Mouse (Mus musculus) lung, embryonic 15.5 days (tissue): ENCODE measurements around the gene Hormad1. TPM values are rescaled to one million over a fixed set of nuclear protein-coding genes. Genes with fewer than 3 reads are reported as not detected.

ENCODE experiments used
- polyA plus RNA-seq: library from polyadenylated mRNA; unstranded; fragments of >200 nt; fragmentation: Nextera tagmentation; extraction: Ambion mirVana; gene quantifications from 2 replicates; pipeline ENCODE4 v1.2.1, GENCODE M21; 2015

Gene Hormad1
- polyA plus RNA-seq, 1 experiment from 2014 or later = 0.10 TPM

Other genes with a start within 250 kb of the Hormad1 start
- 201 and 203 TPM in 2 replicates for gene Cers2, start 244.9 kb upstream of the Hormad1 start, polyA plus RNA-seq
- gene Setdb1, start 202.5 kb upstream of the Hormad1 start, polyA plus RNA-seq = 35.7 and 40.4 TPM in 2 replicates
- gene 4930558C23Rik, start 156.8 kb upstream of the Hormad1 start, polyA plus RNA-seq = not detected in 2 replicates
- gene Arnt, start 125.3 kb upstream of the Hormad1 start, polyA plus RNA-seq = 48.0 and 48.5 TPM in 2 replicates
- gene Ctsk, start 60.4 kb upstream of the Hormad1 start, polyA plus RNA-seq = 4.2 and 5.2 TPM in 2 replicates
- 24.2 and 30.4 TPM in 2 replicates for gene Ctss, start 32.9 kb upstream of the Hormad1 start, polyA plus RNA-seq
- 32.3 and 33.6 TPM in 2 replicates for gene Golph3l, start 29.3 kb downstream of the Hormad1 start, polyA plus RNA-seq
- gene Ensa, start 65.3 kb downstream of the Hormad1 start, polyA plus RNA-seq = 65.3 and 69.2 TPM in 2 replicates
- gene Mcl1, start 99.1 kb downstream of the Hormad1 start, polyA plus RNA-seq = 64.5 and 65.2 TPM in 2 replicates
- gene Adamtsl4, start 128.2 kb downstream of the Hormad1 start, polyA plus RNA-seq = 3.1 and 5.7 TPM in 2 replicates
- 16.9 and 20.4 TPM in 2 replicates for gene Ecm1, start 179.9 kb downstream of the Hormad1 start, polyA plus RNA-seq
- 51.8 and 52.8 TPM in 2 replicates for gene Tars2, start 200.5 kb downstream of the Hormad1 start, polyA plus RNA-seq